Mouse (Mus musculus): ENCODE results near the gene Pgam5. TPM values are rescaled to one million over a fixed set of nuclear protein-coding genes. Genes with fewer than 3 reads are reported as not detected.

Gene Pgam5
- polyA plus RNA-seq, 1 experiment: 35.4 TPM

GRCm38 (mm10) chr5:110216780-110217179 is 52.9 kb downstream of the Pgam5 start:
- Histone ChIP-seq H3ac (ENCODE audit: control insufficient read depth, insufficient read length) (no peak overlapping the region), H3K79me2 (ENCODE audit: control insufficient read depth, insufficient read depth) (no peaks in the 10 kb centered on the region), H3K4me2 (ENCODE audit: low read depth) (no peak overlapping the region), H3K36me3 (ENCODE audit: control insufficient read depth, insufficient read depth) (peaks cover 62% of the 10 kb centered on the region), H3K27me3 (ENCODE audit: control insufficient read depth, insufficient read depth, insufficient read length) (no peaks in the 10 kb centered on the region), H3K4me3 (no peak overlapping the region)
- TF ChIP-seq USF1 (IDR thresholded peaks at IDR 0.05; ENCODE audit: low read depth): no peak
- TF ChIP-seq SRF (IDR thresholded peaks at IDR 0.05; ENCODE audit: control insufficient read depth, insufficient read length, low read depth): no peak
- TF ChIP-seq MYOD1 (IDR thresholded peaks at IDR 0.05; ENCODE audit: control insufficient read depth in 1 of 3, insufficient read length in 2 of 3, low read depth in 2 of 3): no peak
- TF ChIP-seq MYOG (IDR thresholded peaks at IDR 0.05; ENCODE audit: control insufficient read depth in 1 of 3, insufficient read depth in 1 of 3, insufficient read length in 2 of 3, low read depth in 2 of 3): no peak
- no peak for TF ChIP-seq CEBPB (IDR thresholded peaks at IDR 0.05; ENCODE audit: insufficient read depth, poor library complexity, severe bottlenecking)
- no peak for TF ChIP-seq POLR2A (IDR thresholded peaks at IDR 0.05; ENCODE audit: insufficient read length, low read depth)
- no peak for TF ChIP-seq TCF12 (IDR thresholded peaks at IDR 0.05; ENCODE audit: insufficient read depth, poor library complexity, severe bottlenecking)
- TF ChIP-seq E2F4 (IDR thresholded peaks at IDR 0.05; ENCODE audit: insufficient read depth): no peak
- no peak for TF ChIP-seq REST (IDR thresholded peaks at IDR 0.05; ENCODE audit: insufficient read depth, insufficient read length)
- TF ChIP-seq MAX (IDR thresholded peaks at IDR 0.05; ENCODE audit: low read depth): no peak
- no peak for TF ChIP-seq TCF3 (IDR thresholded peaks at IDR 0.05; ENCODE audit: insufficient read length, low read depth)
- no peak for TF ChIP-seq POLR2AphosphoS2 (IDR thresholded peaks at IDR 0.05; ENCODE audit: insufficient read length, low read depth)

GRCm38 (mm10) chr5:110211312-110211711 is 58.4 kb downstream of the Pgam5 start:
- Histone ChIP-seq H3K79me2 (ENCODE audit: control insufficient read depth, insufficient read depth) (no peaks in the 10 kb centered on the region), H3ac (ENCODE audit: control insufficient read depth, insufficient read length) (no peak overlapping the region), H3K27me3 (ENCODE audit: control insufficient read depth, insufficient read depth, insufficient read length) (no peaks in the 10 kb centered on the region), H3K4me3 (no peak overlapping the region), H3K36me3 (ENCODE audit: control insufficient read depth, insufficient read depth) (peaks cover 77% of the 10 kb centered on the region), H3K4me2 (ENCODE audit: low read depth) (no peak overlapping the region)
- TF ChIP-seq USF1 (IDR thresholded peaks at IDR 0.05; ENCODE audit: low read depth): no peak

Other genes with a start within 250 kb of the Pgam5 start
- gene Gm17655, start 197.4 kb downstream of the Pgam5 start, polyA plus RNA-seq (2012; fragmentation: generic; extraction: Trizol): 0.13 TPM
- gene Gm35315, start 175.5 kb downstream of the Pgam5 start, polyA plus RNA-seq (2012; fragmentation: generic; extraction: Trizol): 0.11 TPM
- 0.68 TPM for gene Plcxd1, start 169.9 kb downstream of the Pgam5 start, polyA plus RNA-seq (2012; fragmentation: generic; extraction: Trizol)
- 60.5 TPM for gene Gtpbp6, start 161.7 kb downstream of the Pgam5 start, polyA plus RNA-seq (2012; fragmentation: generic; extraction: Trizol)
- 2.1 TPM for gene Zfp605, start 159.8 kb downstream of the Pgam5 start, polyA plus RNA-seq (2012; fragmentation: generic; extraction: Trizol)
- gene Chfr, start 134.1 kb downstream of the Pgam5 start, polyA plus RNA-seq (2012; fragmentation: generic; extraction: Trizol): 20.4 TPM
- gene Golga3, start 93.2 kb downstream of the Pgam5 start, polyA plus RNA-seq (2012; fragmentation: generic; extraction: Trizol): 15.3 TPM
- 12.0 TPM for gene Ankle2, start 38.9 kb downstream of the Pgam5 start, polyA plus RNA-seq (2012; fragmentation: generic; extraction: Trizol)
- gene Pxmp2, start 16.3 kb upstream of the Pgam5 start, polyA plus RNA-seq (2012; fragmentation: generic; extraction: Trizol): 4.0 TPM
- 5.4 TPM for gene Pole, start 16.4 kb upstream of the Pgam5 start, polyA plus RNA-seq (2012; fragmentation: generic; extraction: Trizol)
- 0.04 TPM for gene P2rx2, start 73.3 kb upstream of the Pgam5 start, polyA plus RNA-seq (2012; fragmentation: generic; extraction: Trizol)
- gene Lrcol1, start 74.8 kb upstream of the Pgam5 start, polyA plus RNA-seq (2012; fragmentation: generic; extraction: Trizol): not detected
- 19.0 TPM for gene Fbrsl1, start 178.6 kb upstream of the Pgam5 start, polyA plus RNA-seq (2012; fragmentation: generic; extraction: Trizol)